Mouse (Mus musculus) thymus, adult 18-20 months (tissue): ENCODE measurements at regions not wholly inside any gene's neighbourhood (a gene's known extent, or its start where the extent isn't known, plus 50 kb on each side); places are given as distances from the start of the nearest gene placed in this dataset.
A peak's percentile ranks its signal among the peaks of the same experiment; 100 is the strongest.

Experiments
- DNase-seq, 2 experiments: peaks; one replicate each; pipeline ENCODE4 v3.0.0; 2022; ENCODE audit warnings: mixed read lengths in 2 of 2

GRCm38 (mm10) chr17:14610791-14611522 is 83.1 kb downstream of the Thbs2 start:
- DNase-seq: no peak

- DNase-seq: no peak
These were observed 85.2 kb downstream of the Thbs2 start for GRCm38 (mm10) chr17:14608845-14609244.

- DNase-seq: no peak
These were observed 87.6 kb downstream of the Thbs2 start for GRCm38 (mm10) chr17:14606356-14606989.

- DNase-seq: no peak
These were observed 94.4 kb downstream of the Thbs2 start for GRCm38 (mm10) chr17:14599681-14600080.

GRCm38 (mm10) chr17:14596470-14596869 is 97.6 kb downstream of the Thbs2 start:
- DNase-seq: no peak

GRCm38 (mm10) chr17:14595525-14595924 is 98.5 kb downstream of the Thbs2 start:
- no peak for DNase-seq

GRCm38 (mm10) chr17:14588086-14588817 is 105.8 kb downstream of the Thbs2 start:
- no peak for DNase-seq

GRCm38 (mm10) chr17:14579671-14580070 is 114.4 kb downstream of the Thbs2 start:
- no peak for DNase-seq

GRCm38 (mm10) chr17:14578721-14579120 is 115.3 kb downstream of the Thbs2 start:
- DNase-seq: no peak

GRCm38 (mm10) chr17:14578194-14578593 is 115.8 kb downstream of the Thbs2 start:
- no peak for DNase-seq

- no peak for DNase-seq
These were observed 117.9 kb downstream of the Thbs2 start for GRCm38 (mm10) chr17:14576159-14576558.

GRCm38 (mm10) chr17:14571143-14571542 is 122.9 kb downstream of the Thbs2 start:
- no peak for DNase-seq

- DNase-seq: no peak
These were observed 123.7 kb downstream of the Thbs2 start for GRCm38 (mm10) chr17:14570266-14570775.

GRCm38 (mm10) chr17:14562191-14562590 is 131.8 kb downstream of the Thbs2 start:
- no peak for DNase-seq

- DNase-seq: no peak
These were observed 136.8 kb downstream of the Thbs2 start for GRCm38 (mm10) chr17:14557214-14557613.

- DNase-seq: no peak
These were observed 140.8 kb downstream of the Thbs2 start for GRCm38 (mm10) chr17:14553195-14553594.

- no peak for DNase-seq
These were observed 142.0 kb downstream of the Thbs2 start for GRCm38 (mm10) chr17:14552081-14552480.

- DNase-seq: no peak
These were observed 142.4 kb downstream of the Thbs2 start for GRCm38 (mm10) chr17:14551610-14552009.

- DNase-seq: peak; percentile 23 to 26
These were observed 148.1 kb downstream of the Thbs2 start for GRCm38 (mm10) chr17:14545822-14546473.

- no peak for DNase-seq
These were observed 149.6 kb downstream of the Thbs2 start for GRCm38 (mm10) chr17:14544343-14545002.

- DNase-seq: no peak
These were observed 153.0 kb downstream of the Thbs2 start for GRCm38 (mm10) chr17:14541035-14541434.

- DNase-seq: no peak
These were observed 153.6 kb downstream of the Thbs2 start for GRCm38 (mm10) chr17:14540269-14540975.
